Mouse (Mus musculus): ENCODE data around the gene Zfp956. TPM values are rescaled to one million over a fixed set of nuclear protein-coding genes. Genes with fewer than 3 reads are reported as not detected.

The Zfp956 gene
- polyA plus RNA-seq, 1 experiment from 2014 or later: 4.5 TPM

DNA sequence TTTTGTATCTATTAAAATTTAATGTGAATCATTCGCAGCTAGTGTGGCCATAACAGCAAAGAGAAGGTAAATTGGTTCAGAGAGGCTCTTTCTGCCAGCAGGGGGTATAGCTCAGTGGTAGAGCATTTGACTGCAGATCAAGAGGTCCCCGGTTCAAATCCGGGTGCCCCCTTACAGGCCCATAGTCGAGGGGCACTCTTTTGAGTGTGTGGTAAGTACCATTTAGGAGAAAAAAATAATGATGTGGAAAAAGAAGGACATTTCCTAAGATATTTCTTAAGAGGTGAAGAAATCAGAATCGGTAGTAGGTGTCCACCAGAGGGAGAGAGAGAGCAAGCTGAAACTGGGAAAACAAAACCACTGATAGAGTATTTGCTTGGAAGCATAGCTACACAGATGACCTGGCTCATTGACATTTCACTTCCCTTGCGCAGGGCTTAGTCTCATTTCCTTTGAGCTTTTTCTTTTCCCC lies 25.7 kb downstream of the Zfp956 start:
- Histone ChIP-seq H3K4me3 (ENCODE audit: low read depth, low read length) (no peak overlapping the region), H3K9ac (ENCODE audit: low read length) (no peak overlapping the region), H3K4me2 (replicated peaks; ENCODE audit: low read depth) (no peak overlapping the region), H3K27ac (replicated peaks) (0 out of 2 replicates have a peak overlapping the region, but pooled peaks have one; percentile 18), H3K9me3 (ENCODE audit: control insufficient read depth, low read length) (no peaks in the 10 kb centered on the region), H3K27me3 (ENCODE audit: control insufficient read depth, insufficient read depth, low read length) (no peaks in the 10 kb centered on the region), H3K4me1 (replicated peaks; ENCODE audit: control insufficient read depth, insufficient read depth) (no peaks in the 10 kb centered on the region), H3K36me3 (ENCODE audit: control insufficient read depth, insufficient read depth, low read length) (no peaks in the 10 kb centered on the region)
- peak; percentile 76 for DNase-seq (ENCODE audit: low spot score)
- TF ChIP-seq EP300 (optimal IDR thresholded peaks at IDR 0.05) (no peak), CTCF (IDR thresholded peaks at IDR 0.05; ENCODE audit: low read depth) (peak; percentile 79)
- WGBS: 10% methylated on average over 6 of the region's 6 CpGs
- ATAC-seq (ENCODE audit: low FRiP score, low TSS enrichment): peak; percentile 95

DNA sequence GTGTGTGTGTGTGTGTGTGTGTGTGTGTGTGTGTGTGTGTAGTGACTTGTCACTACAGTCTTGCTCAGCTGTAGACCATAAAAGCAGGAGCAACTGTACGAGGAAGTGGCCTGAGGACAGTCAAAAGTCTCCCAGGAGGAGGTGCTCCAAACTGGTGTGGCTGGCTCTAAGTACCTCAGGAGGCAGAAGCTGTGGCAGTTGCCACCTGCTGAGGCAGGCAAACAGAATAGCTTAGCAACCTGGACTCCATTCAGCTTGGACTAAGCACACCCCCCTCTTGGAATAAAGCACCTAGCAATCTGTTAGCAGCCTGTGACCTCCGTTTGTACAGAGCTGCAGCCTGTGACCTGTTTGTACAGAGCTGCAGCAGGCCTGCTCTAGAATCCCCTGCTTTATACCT lies 30.7 kb downstream of the Zfp956 start:
- WGBS: 10% methylated on average over 2 of the region's 2 CpGs
- no peak overlapping the region for H3K4me2 ChIP-seq (replicated peaks; ENCODE audit: low read depth)
- no peak overlapping the region for H3K27ac ChIP-seq (replicated peaks)
- H3K4me1 ChIP-seq (replicated peaks; ENCODE audit: control insufficient read depth, insufficient read depth): no peaks in the 10 kb centered on the region
- H3K4me3 ChIP-seq (ENCODE audit: low read depth, low read length): no peak overlapping the region
- H3K36me3 ChIP-seq (ENCODE audit: control insufficient read depth, insufficient read depth, low read length): no peaks in the 10 kb centered on the region
- peak; percentile 52; the same call in 1 of the 2 replicates for ATAC-seq (ENCODE audit: low FRiP score, low TSS enrichment)
- TF ChIP-seq CTCF (IDR thresholded peaks at IDR 0.05; ENCODE audit: low read depth) (no peak), EP300 (optimal IDR thresholded peaks at IDR 0.05) (no peak)
- peak; percentile 29 for DNase-seq (ENCODE audit: low spot score)
- no peaks in the 10 kb centered on the region for H3K27me3 ChIP-seq (ENCODE audit: control insufficient read depth, insufficient read depth, low read length)
- no peak overlapping the region for H3K9ac ChIP-seq (ENCODE audit: low read length)
- H3K9me3 ChIP-seq (ENCODE audit: control insufficient read depth, low read length): no peaks in the 10 kb centered on the region

DNA sequence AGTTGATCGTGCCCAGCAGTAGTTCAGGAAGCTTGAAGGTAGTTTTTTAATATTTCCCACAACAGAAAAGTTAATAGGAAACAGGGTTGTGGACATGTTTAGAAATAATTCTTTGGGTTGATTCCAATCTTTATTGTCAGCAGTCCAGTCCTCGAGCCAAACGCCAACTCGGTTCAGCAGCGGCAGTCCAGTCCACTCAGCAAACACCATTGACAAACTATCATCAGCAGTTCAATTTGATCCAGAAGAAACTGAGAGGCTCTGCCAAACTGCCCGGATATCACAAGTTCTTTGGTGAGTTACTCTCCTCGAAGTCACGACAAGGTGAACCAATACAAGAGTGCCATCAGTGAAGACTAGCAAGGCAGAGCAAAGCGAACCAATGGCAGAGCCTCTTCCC lies 42.5 kb downstream of the Zfp956 start:
- 83% methylated on average over 9 of the region's 9 CpGs for WGBS
- Histone ChIP-seq H3K4me2 (replicated peaks; ENCODE audit: low read depth) (no peak overlapping the region), H3K4me1 (replicated peaks; ENCODE audit: control insufficient read depth, insufficient read depth) (no peaks in the 10 kb centered on the region), H3K27me3 (ENCODE audit: control insufficient read depth, insufficient read depth, low read length) (no peaks in the 10 kb centered on the region), H3K27ac (replicated peaks) (no peak overlapping the region), H3K9ac (ENCODE audit: low read length) (no peak overlapping the region), H3K4me3 (ENCODE audit: low read depth, low read length) (no peak overlapping the region), H3K9me3 (ENCODE audit: control insufficient read depth, low read length) (no peaks in the 10 kb centered on the region), H3K36me3 (ENCODE audit: control insufficient read depth, insufficient read depth, low read length) (no peaks in the 10 kb centered on the region)
- DNase-seq (ENCODE audit: low spot score) (no peak), ATAC-seq (ENCODE audit: low FRiP score, low TSS enrichment) (no peak)
- TF ChIP-seq EP300 (optimal IDR thresholded peaks at IDR 0.05) (no peak), CTCF (IDR thresholded peaks at IDR 0.05; ENCODE audit: low read depth) (no peak)

DNA sequence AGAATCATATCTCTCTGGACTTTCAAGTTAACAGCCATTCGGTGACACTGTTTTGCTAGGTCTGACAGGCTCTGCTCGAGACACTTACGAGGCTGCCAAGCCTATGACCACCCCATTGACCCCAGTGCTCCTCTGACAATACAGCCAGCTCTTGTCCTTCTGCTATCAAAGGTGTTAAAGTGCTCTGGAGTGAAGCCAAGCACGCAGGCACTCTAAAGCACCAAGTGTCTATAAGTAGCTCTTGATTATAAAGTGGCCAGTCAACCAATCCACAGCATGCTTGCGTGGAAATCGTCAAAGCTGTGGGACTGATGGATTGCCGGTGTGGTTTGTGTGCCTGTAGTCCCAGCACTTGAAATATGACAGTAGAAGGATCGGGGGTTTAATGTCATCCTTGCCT lies 57.5 kb downstream of the Zfp956 start:
- Histone ChIP-seq H3K4me3 (ENCODE audit: low read depth, low read length) (no peak overlapping the region), H3K9ac (ENCODE audit: low read length) (no peak overlapping the region), H3K4me2 (replicated peaks; ENCODE audit: low read depth) (no peak overlapping the region), H3K27me3 (ENCODE audit: control insufficient read depth, insufficient read depth, low read length) (no peaks in the 10 kb centered on the region), H3K36me3 (ENCODE audit: control insufficient read depth, insufficient read depth, low read length) (no peaks in the 10 kb centered on the region), H3K27ac (replicated peaks) (no peak overlapping the region), H3K9me3 (ENCODE audit: control insufficient read depth, low read length) (no peaks in the 10 kb centered on the region), H3K4me1 (replicated peaks; ENCODE audit: control insufficient read depth, insufficient read depth) (no peaks in the 10 kb centered on the region)
- WGBS: 53% methylated on average over 8 of the region's 8 CpGs
- DNase-seq (ENCODE audit: low spot score) (no peak), ATAC-seq (ENCODE audit: low FRiP score, low TSS enrichment) (no peak)
- no peak for TF ChIP-seq CTCF (IDR thresholded peaks at IDR 0.05; ENCODE audit: low read depth)
- no peak for TF ChIP-seq EP300 (optimal IDR thresholded peaks at IDR 0.05)

Other genes with a start within 250 kb of the Zfp956 start
- gene Pdia4, start 140.0 kb upstream of the Zfp956 start, polyA plus RNA-seq (2015; fragmentation: Nextera tagmentation; extraction: Ambion mirVana): 169 and 180 TPM in 2 replicates
- 1.0 and 1.1 TPM in 2 replicates for gene Zfp786, start 122.5 kb upstream of the Zfp956 start, polyA plus RNA-seq (2015; fragmentation: Nextera tagmentation; extraction: Ambion mirVana)
- 3.8 and 4.0 TPM in 2 replicates for gene Zfp398, start 117.7 kb upstream of the Zfp956 start, polyA plus RNA-seq (2015; fragmentation: Nextera tagmentation; extraction: Ambion mirVana)
- 6.8 and 7.5 TPM in 2 replicates for gene Zfp282, start 76.2 kb upstream of the Zfp956 start, polyA plus RNA-seq (2015; fragmentation: Nextera tagmentation; extraction: Ambion mirVana)
- gene Zfp212, start 32.9 kb upstream of the Zfp956 start, polyA plus RNA-seq (2015; fragmentation: Nextera tagmentation; extraction: Ambion mirVana): 8.1 and 8.2 TPM in 2 replicates
- gene Zfp777, start 95.5 kb downstream of the Zfp956 start, polyA plus RNA-seq (2015; fragmentation: Nextera tagmentation; extraction: Ambion mirVana): 3.0 and 3.2 TPM in 2 replicates
- 8.7 and 10.3 TPM in 2 replicates for gene Zfp746, start 133.2 kb downstream of the Zfp956 start, polyA plus RNA-seq (2015; fragmentation: Nextera tagmentation; extraction: Ambion mirVana)

Measured in stomach, postnatal 0 days (tissue).